Mouse (Mus musculus) CH12.LX (cell line): ENCODE measurements around the gene Rhoq. TPM values are rescaled to one million over a fixed set of nuclear protein-coding genes. Genes with fewer than 3 reads are reported as not detected.

Source experiments
- DNase-seq: peaks from one replicate; pipeline ENCODE4 v3.0.0-alpha.2; 2013; ENCODE audit errors: extremely low read depth
- H3K27ac ChIP-seq: 2 replicates; pipeline ENCODE4 v1.5.1; 2012; ENCODE audit warnings: low read depth, mild to moderate bottlenecking, control low read depth, moderate library complexity; ENCODE audit not compliant: insufficient read depth
- H3K27me3 ChIP-seq: replicated peaks from 2 replicates; pipeline ENCODE3; 2012; ENCODE audit warnings: inconsistent platforms
- H3K36me3 ChIP-seq, 2 experiments: replicated peaks in 1 of 2; 2 replicates each; pipeline versions ENCODE3 to v1.6.1; 2012; ENCODE audit warnings: inconsistent platforms in 1 of 2, low read length in 1 of 2, mild to moderate bottlenecking in 1 of 2, mixed read lengths in 1 of 2, moderate library complexity in 1 of 2; ENCODE audit not compliant: control insufficient read depth in 1 of 2, insufficient read depth in 1 of 2
- H3K4me1 ChIP-seq, 2 experiments: 2 replicates each; pipeline ENCODE4 v1.6.1; 2012; ENCODE audit warnings: inconsistent platforms in 1 of 2, moderate library complexity in 1 of 2; ENCODE audit not compliant: insufficient read depth in 2 of 2, control insufficient read depth in 1 of 2
- H3K4me2 ChIP-seq: 2 replicates; pipeline ENCODE4 v1.6.1; 2012; ENCODE audit warnings: low read depth, mild to moderate bottlenecking, control low read depth; ENCODE audit not compliant: poor library complexity, insufficient read depth, severe bottlenecking
- H3K4me3 ChIP-seq, 3 experiments: fragments of 150-350 bp in 1 of 3; sonication (generic) in 1 of 3; replicated peaks in 1 of 3; 2 replicates each; pipeline versions ENCODE3 to v1.5.1; 2011 to 2012; ENCODE audit warnings: low read depth in 2 of 3, low read length in 2 of 3, mild to moderate bottlenecking in 2 of 3, moderate library complexity in 2 of 3, control low read depth in 1 of 3, improper control_type of control experiment in 1 of 3, inconsistent platforms in 1 of 3, mixed read lengths in 1 of 3; ENCODE audit not compliant: poor library complexity in 1 of 3
- H3K79me2 ChIP-seq: replicated peaks from 2 replicates; pipeline ENCODE4 v1.6.1; 2012; ENCODE audit warnings: mild to moderate bottlenecking, moderate library complexity; ENCODE audit not compliant: control insufficient read depth, poor library complexity, insufficient read depth, severe bottlenecking; ENCODE audit errors: extremely low read depth
- H3K9ac ChIP-seq: 2 replicates; pipeline ENCODE4 v1.6.1; 2012; ENCODE audit warnings: low read depth, mild to moderate bottlenecking, control low read depth, moderate library complexity; ENCODE audit not compliant: insufficient read depth
- H3K9me3 ChIP-seq: replicated peaks from 2 replicates; pipeline ENCODE3; 2012; ENCODE audit warnings: low read length, inconsistent platforms, mixed read lengths
- E2F4 ChIP-seq: IDR thresholded peaks from 2 replicates; pipeline ENCODE4 v1.6.1; 2011; ENCODE audit warnings: low read depth, low read length, improper control_type of control experiment; ENCODE audit not compliant: insufficient replicate concordance
- ELF1 ChIP-seq: IDR thresholded peaks from 2 replicates; pipeline ENCODE4 v1.6.1; 2014; ENCODE audit warnings: low read depth, mild to moderate bottlenecking, inconsistent platforms, low read length, improper control_type of control experiment
- EP300 ChIP-seq: IDR thresholded peaks from 2 replicates; pipeline ENCODE4 v1.6.1; 2011; ENCODE audit warnings: low read length, improper control_type of control experiment
- IRF4 ChIP-seq: IDR thresholded peaks from 2 replicates; pipeline ENCODE4 v1.6.1; 2014; ENCODE audit warnings: low read depth, mild to moderate bottlenecking, inconsistent platforms, low read length, improper control_type of control experiment
- JUND ChIP-seq: conservative IDR thresholded peaks from 2 replicates; pipeline ENCODE4 v1.6.1; 2011; ENCODE audit warnings: low read depth, low read length, improper control_type of control experiment
- MAFK ChIP-seq: IDR thresholded peaks from 2 replicates; pipeline ENCODE4 v1.6.1; 2011; ENCODE audit warnings: low read length, improper control_type of control experiment; ENCODE audit not compliant: insufficient replicate concordance
- MAZ ChIP-seq: IDR thresholded peaks from 2 replicates; pipeline ENCODE4 v1.6.1; 2012; ENCODE audit warnings: low read depth, mild to moderate bottlenecking, inconsistent platforms, low read length, improper control_type of control experiment, moderate library complexity
- MXI1 ChIP-seq: IDR thresholded peaks from 2 replicates; pipeline ENCODE4 v1.6.1; 2011; ENCODE audit warnings: mild to moderate bottlenecking, low read depth, low read length, improper control_type of control experiment
- NRF1 ChIP-seq: IDR thresholded peaks from 2 replicates; pipeline ENCODE4 v1.6.1; 2014; ENCODE audit warnings: low read depth, mild to moderate bottlenecking, inconsistent platforms, low read length, improper control_type of control experiment, moderate library complexity
- POLR2A ChIP-seq: IDR thresholded peaks from 2 replicates; pipeline ENCODE4 v1.6.1; 2011; ENCODE audit warnings: low read depth, mild to moderate bottlenecking, improper control_type of control experiment, low read length
- POLR2AphosphoS2 ChIP-seq: IDR thresholded peaks from 2 replicates; pipeline ENCODE4 v1.6.1; 2011; ENCODE audit warnings: low read depth, low read length, improper control_type of control experiment
- RCOR1 ChIP-seq: conservative IDR thresholded peaks from 2 replicates; pipeline ENCODE4 v1.6.1; 2012; ENCODE audit warnings: low read depth, mild to moderate bottlenecking, inconsistent platforms, low read length, improper control_type of control experiment
- SIN3A ChIP-seq: IDR thresholded peaks from 2 replicates; pipeline ENCODE4 v1.6.1; 2012; ENCODE audit warnings: low read length, improper control_type of control experiment, inconsistent platforms
- TBP ChIP-seq: conservative IDR thresholded peaks from 2 replicates; pipeline ENCODE4 v1.6.1; 2011; ENCODE audit warnings: low read depth, low read length, improper control_type of control experiment
- UBTF ChIP-seq: IDR thresholded peaks from 2 replicates; pipeline ENCODE4 v1.6.1; 2012; ENCODE audit warnings: low read depth, mild to moderate bottlenecking, inconsistent platforms, low read length, improper control_type of control experiment, moderate library complexity
- USF2 ChIP-seq: conservative IDR thresholded peaks from 2 replicates; pipeline ENCODE4 v1.6.1; 2011; ENCODE audit warnings: low read depth, low read length, improper control_type of control experiment
- ZC3H11A ChIP-seq: IDR thresholded peaks from 2 replicates; pipeline ENCODE4 v1.6.1; 2012; ENCODE audit warnings: low read depth, mild to moderate bottlenecking, inconsistent platforms, low read length, improper control_type of control experiment
- ZNF384 ChIP-seq: IDR thresholded peaks from 2 replicates; pipeline ENCODE4 v1.6.1; 2012; ENCODE audit warnings: low read depth, low read length, improper control_type of control experiment, inconsistent platforms
- dilution Hi-C: fragments of 300-500 bp; cut with MboI; formaldehyde crosslinking; loops from 2 replicates; pipeline ENCODE4 v1.14.3; 2020; ENCODE audit warnings: low sequenced_read_pairs; ENCODE audit not compliant: extremely low pct_unique_long_range_greater_than_20kb, extremely low pct_ligation_motif_present
- in situ Hi-C: fragments of 300-500 bp; cut with MboI; formaldehyde crosslinking; loops from 3 replicates; pipeline ENCODE4 v1.14.3; 2019; ENCODE audit warnings: low sequenced_read_pairs, low pct_ligation_motif_present, low pct_unique_long_range_greater_than_20kb, mixed read lengths
- polyA plus RNA-seq: library from polyadenylated mRNA; unstranded; fragments of >175 nt; gene quantifications from 2 replicates; pipeline ENCODE4 v1.2.1, GENCODE M21; 2012; ENCODE audit warnings: low read depth; ENCODE audit not compliant: insufficient read length
- total RNA-seq, 2 experiments: library from RNA; depleted of rRNA; stranded (reverse); fragments of 300-350 nt in 1 of 2; fragments of >200 nt in 1 of 2; gene quantifications; 2 replicates each; pipeline ENCODE4 v1.2.3; 2012 to 2014

Gene Rhoq
- total and polyA plus RNA-seq, 3 experiments, result 18.8 to 24.4 (median 23.2) TPM

DNA sequence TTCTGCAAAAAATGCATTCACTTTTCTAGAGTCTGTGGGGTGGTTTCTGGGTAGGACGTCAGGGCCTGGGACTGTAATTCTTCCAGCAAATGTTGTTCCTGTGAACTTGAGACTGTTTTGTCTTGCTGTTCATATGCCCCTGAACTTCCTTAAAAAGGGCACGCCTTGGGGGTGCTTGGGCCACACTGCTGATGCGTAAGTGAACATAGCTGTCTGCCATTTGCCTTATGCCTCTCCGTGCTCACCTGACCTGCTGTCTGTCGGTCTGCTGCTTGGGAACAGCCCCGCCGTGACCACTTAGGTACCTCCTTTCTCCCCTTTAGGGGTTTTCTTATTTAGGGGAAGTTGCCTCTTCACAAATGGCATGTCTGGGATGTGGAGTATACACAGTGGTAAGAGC lies 9.0 kb downstream of the Rhoq start:
- in situ Hi-C loops, result no loop called here
- Histone ChIP-seq H3K4me2 (no peak overlapping the region), H3K27me3 (no peaks in the 10 kb centered on the region), H3K27ac (no peak overlapping the region), H3K9ac (no peak overlapping the region), H3K4me1 (peaks cover 40 to 72% of the 10 kb centered on the region in 2 experiments), H3K9me3 (no peaks in the 10 kb centered on the region), H3K4me3 (no peak overlapping the region), H3K79me2 (no peaks in the 10 kb centered on the region; the same call in 1 of the 2 replicates), H3K36me3 (peaks cover 50 to 82% of the 10 kb centered on the region in 2 experiments)
- dilution Hi-C loops, result no loop called here
- no peak for DNase-seq
- TF ChIP-seq MAFK, result no peak

DNA sequence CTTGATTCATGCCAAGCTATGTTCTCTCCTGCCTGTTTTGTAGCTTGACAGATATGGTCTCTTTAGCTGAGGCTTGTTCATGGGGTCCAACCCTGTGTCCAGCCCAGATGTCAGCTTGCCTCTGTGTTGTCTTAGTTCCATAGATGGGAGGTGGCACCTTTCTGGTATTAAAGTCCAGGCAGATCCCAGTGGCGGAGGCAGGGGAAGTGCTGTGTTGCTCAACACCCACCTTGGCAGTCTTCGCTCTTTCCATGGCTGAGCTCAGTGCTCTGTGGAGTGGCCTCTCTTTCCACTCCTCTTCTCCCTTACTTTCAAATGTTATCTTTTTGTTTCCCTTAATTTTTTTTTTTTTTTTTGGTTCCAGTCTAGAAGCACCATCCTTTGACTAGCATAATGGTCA lies 10.2 kb downstream of the Rhoq start:
- Histone ChIP-seq H3K27ac (no peak overlapping the region), H3K4me1 (peaks cover 29 to 72% of the 10 kb centered on the region in 2 experiments), H3K79me2 (no peaks in the 10 kb centered on the region; the same call in 1 of the 2 replicates), H3K9ac (no peak overlapping the region), H3K4me3 (no peak overlapping the region), H3K4me2 (no peak overlapping the region), H3K27me3 (no peaks in the 10 kb centered on the region), H3K9me3 (no peaks in the 10 kb centered on the region), H3K36me3 (peaks cover 47 to 78% of the 10 kb centered on the region in 2 experiments)
- dilution Hi-C loops, result no loop called here
- TF ChIP-seq NRF1, result no peak
- TF ChIP-seq USF2, result no peak
- no peak for TF ChIP-seq POLR2A
- in situ Hi-C loops, result no loop called here
- DNase-seq, result no peak

DNA sequence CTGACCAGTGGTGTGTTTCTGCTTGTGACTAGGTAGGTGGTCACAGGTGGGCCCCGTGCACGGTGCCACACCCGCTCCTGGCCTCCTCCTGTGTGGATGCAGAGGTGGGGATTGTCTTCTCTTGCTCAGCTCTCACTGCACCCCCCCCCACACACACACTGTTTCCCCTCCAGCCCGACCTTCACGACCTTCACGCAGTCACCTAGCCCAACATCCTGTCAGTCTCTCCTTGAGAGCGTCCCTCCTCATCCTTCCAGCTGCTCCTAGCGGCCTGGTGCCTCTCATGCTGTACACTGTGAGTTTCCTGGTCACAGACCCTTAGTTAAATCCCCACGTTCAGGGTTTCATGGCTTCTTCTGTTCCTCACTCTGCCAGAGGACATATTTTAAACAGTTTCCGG lies 13.5 kb downstream of the Rhoq start:
- Histone ChIP-seq H3K27me3 (no peaks in the 10 kb centered on the region), H3K27ac (0 out of 2 replicates have a peak overlapping the region, but pooled peaks have one; percentile 15), H3K9me3 (no peaks in the 10 kb centered on the region), H3K4me3 (no peak overlapping the region), H3K79me2 (no peaks in the 10 kb centered on the region; the same call in 1 of the 2 replicates), H3K9ac (no peak overlapping the region), H3K36me3 (peaks cover 48 to 87% of the 10 kb centered on the region in 2 experiments), H3K4me2 (no peak overlapping the region), H3K4me1 (peaks cover 8 to 48% of the 10 kb centered on the region in 2 experiments)
- TF ChIP-seq IRF4 (no peak), JUND (no peak), USF2 (no peak), UBTF (no peak), SIN3A (no peak), TBP (no peak), POLR2AphosphoS2 (no peak), MXI1 (no peak), NRF1 (no peak), RCOR1 (no peak), ZC3H11A (no peak), MAZ (no peak), MAFK (no peak), E2F4 (no peak), POLR2A (no peak), ZNF384 (no peak), ELF1 (no peak), EP300 (no peak)
- dilution Hi-C loops, result no loop called here
- in situ Hi-C loops, result loop anchor here (5.0 kb wide), 1 partner anchor 46 kb away; no protein-coding TSS in a partner anchor
- DNase-seq, result no peak
